Mouse (Mus musculus): Measurements from ENCODE around the gene Ttc37.

DNA sequence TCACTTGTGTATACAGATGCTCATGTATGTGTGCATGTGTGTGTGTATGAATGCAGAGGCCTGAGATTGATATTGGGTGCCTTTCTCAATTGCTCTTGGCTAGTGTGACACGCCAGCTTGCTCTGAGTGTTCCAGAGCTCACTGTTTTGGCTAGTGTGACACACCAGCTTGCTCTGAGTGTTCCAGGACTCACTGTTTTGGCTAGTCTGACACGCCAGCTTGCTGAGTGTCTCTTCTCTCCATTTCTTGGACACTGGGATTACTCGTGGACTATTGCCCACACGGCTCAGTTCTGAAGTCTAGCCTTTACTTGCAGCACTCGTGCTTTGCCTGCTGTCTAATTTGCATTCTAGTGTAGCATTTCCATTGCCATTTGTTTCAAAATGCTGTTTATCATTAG, 80.2 kb downstream of the Ttc37 start:
- no peak for TF ChIP-seq POLR2AphosphoS2 (IDR thresholded peaks at IDR 0.05; ENCODE audit: low read length)
- TF ChIP-seq MYB (IDR thresholded peaks at IDR 0.05; ENCODE audit: low read depth, low read length) = no peak
- TF ChIP-seq GABPA (IDR thresholded peaks at IDR 0.05; ENCODE audit: low read depth, low read length) = no peak
- TF ChIP-seq CHD2 (IDR thresholded peaks at IDR 0.05; ENCODE audit: low read length) = no peak
- no peak for TF ChIP-seq EP300 (IDR thresholded peaks at IDR 0.05; ENCODE audit: low read depth in 1 of 2, low read length in 2 of 2)
- TF ChIP-seq POLR2A (IDR thresholded peaks at IDR 0.05; ENCODE audit: control insufficient read depth in 1 of 2, insufficient read depth in 1 of 2, low read depth in 1 of 2, low read length in 2 of 2, poor library complexity in 1 of 2) = no peak
- TF ChIP-seq E2F4 (IDR thresholded peaks at IDR 0.05; ENCODE audit: borderline replicate concordance, low read depth, low read length) = no peak
- TF ChIP-seq ETS1 (IDR thresholded peaks at IDR 0.05; ENCODE audit: low read depth, low read length) = no peak

Data from MEL (cell line).